Mouse (Mus musculus): ENCODE data around the gene Sim1. TPM values are rescaled to one million over a fixed set of nuclear protein-coding genes. Genes with fewer than 3 reads are reported as not detected.

Sim1 gene
- polyA plus RNA-seq, 1 experiment = not detected

DNA sequence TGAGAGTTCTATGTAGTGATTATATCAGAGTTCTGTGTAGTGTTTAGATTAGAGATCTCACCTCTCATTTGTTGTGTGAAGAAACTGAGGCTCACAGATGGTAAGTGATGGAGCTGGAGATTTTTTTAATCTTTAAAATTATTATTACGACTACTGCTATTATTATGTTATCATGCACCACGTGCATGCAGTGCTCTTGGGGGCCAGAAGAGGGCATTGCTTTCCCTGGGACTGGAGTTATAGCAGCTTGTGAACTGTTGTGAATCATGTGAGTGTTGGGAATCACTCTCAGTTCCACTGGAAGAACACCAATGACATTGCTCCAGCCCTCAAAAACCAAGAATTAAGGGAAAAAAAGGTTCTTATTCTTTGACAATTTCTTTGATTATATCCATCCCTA is 21.1 kb downstream of the Sim1 start:
- TF ChIP-seq GATA1 (IDR thresholded peaks at IDR 0.05; ENCODE audit: borderline replicate concordance, low read length) = no peak
- no peak for TF ChIP-seq FLI1 (IDR thresholded peaks at IDR 0.05; ENCODE audit: low read length)
- Histone ChIP-seq H3K27me3 (replicated peaks) (peaks cover 24% of the 10 kb centered on the region), H3K36me3 (replicated peaks; ENCODE audit: low read length) (no peaks in the 10 kb centered on the region), H3K4me3 (replicated peaks) (no peak overlapping the region), H3K4me1 (peaks cover 5% of the 10 kb centered on the region), H3K9me3 (no peaks in the 10 kb centered on the region)

DNA sequence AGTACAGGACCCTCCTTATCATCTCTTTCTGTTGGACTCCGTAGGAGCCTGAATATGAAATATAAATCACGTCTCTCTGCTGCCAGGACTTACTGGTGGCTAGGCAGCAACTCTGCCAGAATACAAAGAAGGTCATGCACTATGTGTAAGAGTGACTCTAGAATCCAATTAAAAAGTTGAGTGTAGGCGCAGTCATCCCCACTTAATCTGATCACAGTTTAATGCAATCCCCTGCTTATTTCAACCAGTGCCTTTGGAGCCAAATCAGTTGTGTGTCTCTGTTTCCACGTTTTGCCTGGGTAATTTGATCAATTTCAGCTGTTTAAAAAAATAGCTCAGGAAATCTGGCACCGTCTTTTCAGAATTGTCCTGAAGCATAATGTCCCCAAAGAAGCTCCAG is 34.7 kb downstream of the Sim1 start:
- no peaks in the 10 kb centered on the region for H3K36me3 ChIP-seq (replicated peaks; ENCODE audit: low read length)
- H3K9me3 ChIP-seq = no peaks in the 10 kb centered on the region
- peaks cover 3% of the 10 kb centered on the region for H3K27me3 ChIP-seq (replicated peaks)
- H3K4me3 ChIP-seq (replicated peaks) = no peak overlapping the region
- TF ChIP-seq FLI1 (IDR thresholded peaks at IDR 0.05; ENCODE audit: low read length) (no peak), GATA1 (IDR thresholded peaks at IDR 0.05; ENCODE audit: borderline replicate concordance, low read length) (no peak)
- H3K4me1 ChIP-seq = no peaks in the 10 kb centered on the region

- TF ChIP-seq GATA1 (IDR thresholded peaks at IDR 0.05; ENCODE audit: borderline replicate concordance, low read length) (no peak), FLI1 (IDR thresholded peaks at IDR 0.05; ENCODE audit: low read length) (no peak)
- H3K36me3 ChIP-seq (replicated peaks; ENCODE audit: low read length) = no peaks in the 10 kb centered on the region
- H3K4me1 ChIP-seq = no peaks in the 10 kb centered on the region
- no peaks in the 10 kb centered on the region for H3K27me3 ChIP-seq (replicated peaks)
- peaks cover 4% of the 10 kb centered on the region; the same call in 1 of the 2 replicates for H3K9me3 ChIP-seq
- no peak overlapping the region for H3K4me3 ChIP-seq (replicated peaks)
These were observed 41.1 kb downstream of the Sim1 start for GRCm38 (mm10) chr10:50935673-50936072.

DNA sequence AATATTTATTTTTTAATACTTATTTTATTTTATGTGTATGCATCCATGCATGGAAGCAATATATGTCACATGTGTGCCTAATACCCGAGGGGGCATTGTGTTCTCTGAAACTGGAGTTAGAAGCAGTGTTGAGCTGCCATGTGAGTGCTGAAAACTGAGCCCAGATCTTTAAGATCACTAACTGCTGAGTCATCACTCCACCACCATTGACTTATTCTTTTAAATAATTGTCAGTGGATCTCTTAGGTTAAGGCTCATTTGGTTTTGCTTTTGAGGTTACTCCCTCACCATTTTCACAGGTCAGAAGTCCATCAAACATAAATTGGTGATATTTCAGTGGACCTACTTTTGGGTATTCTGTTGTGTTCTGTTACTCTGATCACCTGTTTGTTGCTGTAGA is 79.1 kb downstream of the Sim1 start:
- no peaks in the 10 kb centered on the region for H3K36me3 ChIP-seq (replicated peaks; ENCODE audit: low read length)
- no peaks in the 10 kb centered on the region for H3K9me3 ChIP-seq
- no peak overlapping the region for H3K4me3 ChIP-seq (replicated peaks)
- H3K4me1 ChIP-seq = no peaks in the 10 kb centered on the region
- no peaks in the 10 kb centered on the region for H3K27me3 ChIP-seq (replicated peaks)
- TF ChIP-seq FLI1 (IDR thresholded peaks at IDR 0.05; ENCODE audit: low read length) (no peak), GATA1 (IDR thresholded peaks at IDR 0.05; ENCODE audit: borderline replicate concordance, low read length) (no peak)

- Histone ChIP-seq H3K9me3 (no peaks in the 10 kb centered on the region), H3K4me3 (replicated peaks) (no peak overlapping the region), H3K4me1 (no peaks in the 10 kb centered on the region), H3K27me3 (replicated peaks) (no peaks in the 10 kb centered on the region), H3K36me3 (replicated peaks; ENCODE audit: low read length) (no peaks in the 10 kb centered on the region)
- TF ChIP-seq FLI1 (IDR thresholded peaks at IDR 0.05; ENCODE audit: low read length) (no peak), GATA1 (IDR thresholded peaks at IDR 0.05; ENCODE audit: borderline replicate concordance, low read length) (no peak)
These were observed 87.3 kb downstream of the Sim1 start for GRCm38 (mm10) chr10:50981849-50982248.

DNA sequence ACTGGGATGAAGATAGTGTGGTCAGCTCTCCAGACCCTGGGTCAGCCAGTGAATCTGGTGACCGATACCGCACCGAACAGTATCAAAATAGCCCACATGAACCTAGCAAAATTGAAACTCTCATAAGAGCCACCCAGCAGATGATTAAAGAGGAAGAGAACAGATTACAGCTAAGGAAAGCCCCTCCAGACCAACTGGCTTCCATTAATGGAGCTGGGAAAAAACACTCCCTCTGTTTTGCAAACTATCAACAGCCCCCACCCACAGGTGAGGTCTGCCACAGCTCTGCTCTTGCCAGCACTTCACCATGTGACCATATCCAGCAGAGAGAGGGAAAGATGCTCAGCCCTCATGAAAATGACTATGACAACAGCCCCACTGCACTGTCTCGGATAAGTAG is 89.1 kb downstream of the Sim1 start:
- Histone ChIP-seq H3K27me3 (replicated peaks) (no peaks in the 10 kb centered on the region), H3K4me1 (no peaks in the 10 kb centered on the region), H3K36me3 (replicated peaks; ENCODE audit: low read length) (no peaks in the 10 kb centered on the region), H3K4me3 (replicated peaks) (no peak overlapping the region), H3K9me3 (no peaks in the 10 kb centered on the region)
- TF ChIP-seq FLI1 (IDR thresholded peaks at IDR 0.05; ENCODE audit: low read length) = no peak
- TF ChIP-seq GATA1 (IDR thresholded peaks at IDR 0.05; ENCODE audit: borderline replicate concordance, low read length) = no peak

DNA sequence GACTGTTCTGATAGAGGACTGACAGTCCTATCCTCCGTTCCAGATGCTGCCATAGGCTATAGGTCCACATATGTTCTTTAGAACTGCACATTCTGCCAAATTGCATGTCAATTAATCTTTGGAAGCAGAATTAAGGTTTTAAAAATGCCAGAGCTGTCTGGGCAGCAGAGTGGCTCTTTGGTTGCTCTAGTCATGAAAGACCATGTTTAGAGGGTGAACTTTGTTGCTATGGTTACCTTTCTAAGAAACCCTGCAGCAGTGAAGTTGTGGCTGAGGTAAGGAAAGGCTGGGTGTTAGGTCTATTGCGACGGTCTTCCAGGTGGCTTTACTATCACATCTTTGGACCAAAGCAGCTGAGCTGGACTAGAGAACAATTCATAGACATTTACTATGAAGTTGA is 113.2 kb downstream of the Sim1 start:
- no peaks in the 10 kb centered on the region for H3K36me3 ChIP-seq (replicated peaks; ENCODE audit: low read length)
- TF ChIP-seq GATA1 (IDR thresholded peaks at IDR 0.05; ENCODE audit: borderline replicate concordance, low read length) (no peak), FLI1 (IDR thresholded peaks at IDR 0.05; ENCODE audit: low read length) (no peak)
- H3K4me3 ChIP-seq (replicated peaks) = no peak overlapping the region
- no peaks in the 10 kb centered on the region for H3K27me3 ChIP-seq (replicated peaks)
- no peaks in the 10 kb centered on the region for H3K4me1 ChIP-seq
- H3K9me3 ChIP-seq = no peaks in the 10 kb centered on the region

- TF ChIP-seq FLI1 (IDR thresholded peaks at IDR 0.05; ENCODE audit: low read length) = no peak
- TF ChIP-seq GATA1 (IDR thresholded peaks at IDR 0.05; ENCODE audit: borderline replicate concordance, low read length) = no peak
- no peak overlapping the region for H3K4me3 ChIP-seq (replicated peaks)
- no peaks in the 10 kb centered on the region for H3K9me3 ChIP-seq
- no peaks in the 10 kb centered on the region for H3K27me3 ChIP-seq (replicated peaks)
- no peaks in the 10 kb centered on the region for H3K4me1 ChIP-seq
- H3K36me3 ChIP-seq (replicated peaks; ENCODE audit: low read length) = no peaks in the 10 kb centered on the region
These were observed 117.0 kb downstream of the Sim1 start for GRCm38 (mm10) chr10:51011391-51012150.

- Histone ChIP-seq H3K4me1 (no peaks in the 10 kb centered on the region), H3K27me3 (replicated peaks) (no peaks in the 10 kb centered on the region), H3K36me3 (replicated peaks; ENCODE audit: low read length) (no peaks in the 10 kb centered on the region), H3K4me3 (replicated peaks) (no peak overlapping the region), H3K9me3 (no peaks in the 10 kb centered on the region)
- TF ChIP-seq GATA1 (IDR thresholded peaks at IDR 0.05; ENCODE audit: borderline replicate concordance, low read length) (no peak), FLI1 (IDR thresholded peaks at IDR 0.05; ENCODE audit: low read length) (no peak)
These were observed 120.3 kb downstream of the Sim1 start for GRCm38 (mm10) chr10:51014901-51015300.

DNA sequence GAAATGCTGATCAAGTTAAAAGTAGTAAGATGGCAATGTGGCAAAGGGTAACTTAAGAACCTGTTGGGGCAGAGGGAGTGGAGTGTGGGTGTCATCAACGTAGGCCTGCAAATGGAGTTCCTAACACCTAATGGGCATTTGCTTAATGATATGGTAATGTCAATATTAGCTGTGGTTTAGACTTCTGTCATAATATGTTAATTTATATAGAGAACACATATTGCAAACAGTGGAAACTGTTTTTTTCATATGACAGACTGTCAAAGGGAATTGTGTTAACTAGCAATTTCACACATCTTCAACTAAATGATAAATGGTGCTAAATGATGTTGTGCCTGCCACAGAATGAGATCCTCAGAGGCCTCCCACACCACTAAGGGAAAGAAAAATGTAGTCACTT is 120.8 kb downstream of the Sim1 start:
- no peaks in the 10 kb centered on the region for H3K9me3 ChIP-seq
- no peaks in the 10 kb centered on the region for H3K4me1 ChIP-seq
- H3K36me3 ChIP-seq (replicated peaks; ENCODE audit: low read length) = no peaks in the 10 kb centered on the region

More for the DNA sequence above, 120.8 kb downstream of the Sim1 start:
- TF ChIP-seq FLI1 (IDR thresholded peaks at IDR 0.05; ENCODE audit: low read length) = no peak
- TF ChIP-seq GATA1 (IDR thresholded peaks at IDR 0.05; ENCODE audit: borderline replicate concordance, low read length) = no peak
- Histone ChIP-seq H3K27me3 (replicated peaks) (no peaks in the 10 kb centered on the region), H3K4me3 (replicated peaks) (no peak overlapping the region)
